ENCODE assay signal across 8 mouse cellular contexts in genomic region chr19:5139640-5140039, GRCm38 (mm10). TPM values are rescaled to one million over a fixed set of nuclear protein-coding genes. Genes with fewer than 3 reads are reported as not detected.
DNase-seq lines count a peak whose midpoint lies in the region; ATAC-seq and TF ChIP-seq lines count a peak whose summit lies in the region.

No protein-coding gene starts in this region.

- no peak overlapping the region for H3K4me2 ChIP-seq in forebrain, embryonic 13.5 days
- H3K4me2 ChIP-seq in kidney, embryonic 16.5 days (replicated peaks; ENCODE audit: low read depth, low read length), result no peak overlapping the region
- H3K4me2 ChIP-seq in liver, embryonic 14.5 days (ENCODE audit: low read depth), result no peak overlapping the region

- WGBS in forebrain, embryonic 13.5 days, result 0% methylated on average over 2 of the region's 2 CpGs
- WGBS in kidney, embryonic 16.5 days, result 2% methylated on average over 2 of the region's 2 CpGs
- WGBS in liver, embryonic 14.5 days (ENCODE audit: insufficient replicate concordance), result 7% methylated on average over 2 of the region's 2 CpGs
- 6% methylated on average over 2 of the region's 2 CpGs for WGBS in olfactory bulb, adult 2 months

- TF ChIP-seq CTCF in brain, embryonic 14.5 days (IDR thresholded peaks at IDR 0.05; ENCODE audit: borderline replicate concordance, extremely low read depth, insufficient read depth, insufficient read length), result peak; percentile 63; the same call in 1 of the 2 replicates
- peak; percentile 62 for TF ChIP-seq CTCF in liver, embryonic 14.5 days (IDR thresholded peaks at IDR 0.05; ENCODE audit: low read depth)
- 0 out of 2 replicates have a peak, but pooled peaks have one; percentile 33 for TF ChIP-seq CTCF in olfactory bulb, adult 2 months (IDR thresholded peaks at IDR 0.05; ENCODE audit: insufficient read depth, low read depth, low read length)

- H3K4me1 ChIP-seq in forebrain, embryonic 13.5 days, result no peaks in the 10 kb centered on the region
- no peaks in the 10 kb centered on the region for H3K4me1 ChIP-seq in kidney, embryonic 16.5 days (ENCODE audit: insufficient read depth, low read length)
- H3K4me1 ChIP-seq in liver, embryonic 14.5 days (replicated peaks; ENCODE audit: control insufficient read depth in 2 of 2, insufficient read depth in 2 of 2, low read length in 1 of 2), result no peaks in the 10 kb centered on the region
- H3K4me1 ChIP-seq in olfactory bulb, adult 2 months (ENCODE audit: control insufficient read depth, insufficient read depth, low read length), result no peaks in the 10 kb centered on the region

- no peak for TF ChIP-seq POLR2A in brain, embryonic 14.5 days (IDR thresholded peaks at IDR 0.05; ENCODE audit: borderline replicate concordance, extremely low read depth, insufficient read depth, insufficient read length, poor library complexity, severe bottlenecking)
- TF ChIP-seq POLR2A in olfactory bulb, adult 2 months (IDR thresholded peaks at IDR 0.05; ENCODE audit: insufficient read depth, low read depth, low read length), result no peak

- H3K27ac ChIP-seq in forebrain, embryonic 13.5 days, result no peak overlapping the region
- no peak overlapping the region for H3K27ac ChIP-seq in kidney, embryonic 16.5 days (ENCODE audit: low read length)
- H3K27ac ChIP-seq in liver, embryonic 14.5 days, result no peak overlapping the region
- no peak overlapping the region for H3K27ac ChIP-seq in olfactory bulb, adult 2 months (ENCODE audit: insufficient read depth, low read depth, low read length)

- peak; percentile 10; the same call in 1 of the 2 replicates for ATAC-seq in forebrain, embryonic 13.5 days
- 0 out of 2 replicates have a peak, but pooled peaks have one; percentile 35 for ATAC-seq in kidney, embryonic 16.5 days (ENCODE audit: low FRiP score, low TSS enrichment)
- ATAC-seq in liver, embryonic 14.5 days (ENCODE audit: insufficient read depth), result no peak

- no peak overlapping the region for H3K9ac ChIP-seq in forebrain, embryonic 13.5 days
- no peak overlapping the region for H3K9ac ChIP-seq in kidney, embryonic 16.5 days (replicated peaks; ENCODE audit: low read length)
- H3K9ac ChIP-seq in liver, embryonic 14.5 days (replicated peaks), result no peak overlapping the region

- TF ChIP-seq EP300 in liver, embryonic 14.5 days (IDR thresholded peaks at IDR 0.05; ENCODE audit: low read depth), result no peak

- H3K27me3 ChIP-seq in forebrain, embryonic 13.5 days, result no peaks in the 10 kb centered on the region
- no peaks in the 10 kb centered on the region for H3K27me3 ChIP-seq in kidney, embryonic 16.5 days (ENCODE audit: insufficient read depth, low read length)
- H3K27me3 ChIP-seq in liver, embryonic 14.5 days (ENCODE audit: control insufficient read depth, insufficient read depth, low read length), result no peaks in the 10 kb centered on the region

- peaks cover 53% of the 10 kb centered on the region for H3K36me3 ChIP-seq in forebrain, embryonic 13.5 days (ENCODE audit: poor library complexity, severe bottlenecking)
- H3K36me3 ChIP-seq in kidney, embryonic 16.5 days (ENCODE audit: insufficient read depth, low read length), result peaks cover 21% of the 10 kb centered on the region; the same call in 1 of the 2 replicates
- H3K36me3 ChIP-seq in liver, embryonic 14.5 days (replicated peaks; ENCODE audit: control insufficient read depth, insufficient read depth, low read depth), result no peaks in the 10 kb centered on the region

- no peaks in the 10 kb centered on the region for H3K9me3 ChIP-seq in forebrain, embryonic 13.5 days (replicated peaks)
- H3K9me3 ChIP-seq in kidney, embryonic 16.5 days (ENCODE audit: low read length), result no peaks in the 10 kb centered on the region
- no peaks in the 10 kb centered on the region for H3K9me3 ChIP-seq in liver, embryonic 14.5 days (ENCODE audit: control insufficient read depth, low read length)

- no peak overlapping the region for H3K4me3 ChIP-seq in forebrain, embryonic 13.5 days
- no peak overlapping the region for H3K4me3 ChIP-seq in kidney, embryonic 16.5 days (ENCODE audit: low read length)
- H3K4me3 ChIP-seq in liver, embryonic 14.5 days (ENCODE audit: insufficient read depth in 1 of 2, low read depth in 2 of 2, low read length in 2 of 2), result no peak overlapping the region
- H3K4me3 ChIP-seq in olfactory bulb, adult 2 months (ENCODE audit: insufficient read depth, low read depth, low read length), result no peak overlapping the region

- peak; percentile 14 to 53 for DNase-seq in urinary bladder, adult 18-20 months (ENCODE audit: low spot score in 2 of 2)
- no peak for DNase-seq in urinary bladder, postnatal 4 days (ENCODE audit: low spot score in 2 of 2)
- DNase-seq in brain, embryonic 14.5 days (ENCODE audit: low read depth), result peak; percentile 78
- DNase-seq in liver, embryonic 14.5 days (ENCODE audit: low read depth in 3 of 3, low spot score in 3 of 3), result peak in 1 of 3 experiments; percentile 32
- DNase-seq in yolk sac, embryonic 10.5 days (ENCODE audit: low spot score), result peak; percentile 23

RNA-seq across cellular contexts. Expression of gene Klc2, which starts 21.3 kb away (rescaled TPM):
- polyA plus RNA-seq in brain, embryonic 14.5 days (2012; rRNA removed), result 117 and 134 TPM in 2 replicates
- polyA plus RNA-seq in forebrain, embryonic 13.5 days (2015; fragmentation: Nextera tagmentation; extraction: Ambion mirVana), result 41.1 and 43.6 TPM in 2 replicates
- polyA plus RNA-seq in kidney, embryonic 16.5 days (2015; fragmentation: Nextera tagmentation; extraction: Ambion mirVana), result 25.1 and 27.4 TPM in 2 replicates
- 2.3 and 3.5 TPM in 2 replicates for polyA plus RNA-seq in liver, embryonic 14.5 days (2012; rRNA removed)
- polyA plus RNA-seq in liver, embryonic 14.5 days (2014; fragmentation: Nextera tagmentation; extraction: Ambion mirVana), result 1.3 and 1.6 TPM in 2 replicates
- not detected in 2 replicates for polyA plus RNA-seq in olfactory bulb, adult 2 months (2012; ENCODE audit: insufficient read depth, insufficient read length, low replicate concordance, missing spikeins)

RNA-seq across cellular contexts. Expression of gene Rab1b, which starts 32.8 kb away (rescaled TPM):
- polyA plus RNA-seq in brain, embryonic 14.5 days (2012; rRNA removed), result 195 and 205 TPM in 2 replicates
- polyA plus RNA-seq in forebrain, embryonic 13.5 days (2015; fragmentation: Nextera tagmentation; extraction: Ambion mirVana), result 235 and 252 TPM in 2 replicates
- 306 and 315 TPM in 2 replicates for polyA plus RNA-seq in kidney, embryonic 16.5 days (2015; fragmentation: Nextera tagmentation; extraction: Ambion mirVana)
- polyA plus RNA-seq in liver, embryonic 14.5 days (2012; rRNA removed), result 50.6 and 58.8 TPM in 2 replicates
- polyA plus RNA-seq in liver, embryonic 14.5 days (2014; fragmentation: Nextera tagmentation; extraction: Ambion mirVana), result 76.2 and 84.8 TPM in 2 replicates
- polyA plus RNA-seq in olfactory bulb, adult 2 months (2012; ENCODE audit: insufficient read depth, insufficient read length, low replicate concordance, missing spikeins), result not detected in 2 replicates

RNA-seq across cellular contexts. Expression of gene Cnih2, which starts 41.3 kb away (rescaled TPM):
- polyA plus RNA-seq in brain, embryonic 14.5 days (2012; rRNA removed), result 467 and 494 TPM in 2 replicates
- polyA plus RNA-seq in forebrain, embryonic 13.5 days (2015; fragmentation: Nextera tagmentation; extraction: Ambion mirVana), result 208 and 212 TPM in 2 replicates
- polyA plus RNA-seq in kidney, embryonic 16.5 days (2015; fragmentation: Nextera tagmentation; extraction: Ambion mirVana), result 10.8 and 14.0 TPM in 2 replicates
- 0.63 and 1.0 TPM in 2 replicates for polyA plus RNA-seq in liver, embryonic 14.5 days (2012; rRNA removed)
- 0.50 and 0.73 TPM in 2 replicates for polyA plus RNA-seq in liver, embryonic 14.5 days (2014; fragmentation: Nextera tagmentation; extraction: Ambion mirVana)
- polyA plus RNA-seq in olfactory bulb, adult 2 months (2012; ENCODE audit: insufficient read depth, insufficient read length, low replicate concordance, missing spikeins), result not detected in 2 replicates

RNA-seq across cellular contexts. Expression of gene Yif1a, which starts 51.3 kb away (rescaled TPM):
- polyA plus RNA-seq in brain, embryonic 14.5 days (2012; rRNA removed), result 62.8 and 63.2 TPM in 2 replicates
- polyA plus RNA-seq in forebrain, embryonic 13.5 days (2015; fragmentation: Nextera tagmentation; extraction: Ambion mirVana), result 62.4 and 71.4 TPM in 2 replicates
- polyA plus RNA-seq in kidney, embryonic 16.5 days (2015; fragmentation: Nextera tagmentation; extraction: Ambion mirVana), result 122 and 127 TPM in 2 replicates
- 34.7 and 37.0 TPM in 2 replicates for polyA plus RNA-seq in liver, embryonic 14.5 days (2012; rRNA removed)
- 58.6 and 60.0 TPM in 2 replicates for polyA plus RNA-seq in liver, embryonic 14.5 days (2014; fragmentation: Nextera tagmentation; extraction: Ambion mirVana)
- polyA plus RNA-seq in olfactory bulb, adult 2 months (2012; ENCODE audit: insufficient read depth, insufficient read length, low replicate concordance, missing spikeins), result not detected in 2 replicates

RNA-seq across cellular contexts. Expression of gene Tmem151a, which starts 54.3 kb away (rescaled TPM):
- 6.8 and 10.7 TPM in 2 replicates for polyA plus RNA-seq in brain, embryonic 14.5 days (2012; rRNA removed)
- 2.3 and 2.8 TPM in 2 replicates for polyA plus RNA-seq in forebrain, embryonic 13.5 days (2015; fragmentation: Nextera tagmentation; extraction: Ambion mirVana)
- 1.6 and 1.8 TPM in 2 replicates for polyA plus RNA-seq in kidney, embryonic 16.5 days (2015; fragmentation: Nextera tagmentation; extraction: Ambion mirVana)
- polyA plus RNA-seq in liver, embryonic 14.5 days (2012; rRNA removed), result 0.18 and 0.21 TPM in 2 replicates
- polyA plus RNA-seq in liver, embryonic 14.5 days (2014; fragmentation: Nextera tagmentation; extraction: Ambion mirVana), result 0.25 and 0.28 TPM in 2 replicates
- not detected in 2 replicates for polyA plus RNA-seq in olfactory bulb, adult 2 months (2012; ENCODE audit: insufficient read depth, insufficient read length, low replicate concordance, missing spikeins)

Comparison
In these comparisons a context has a peak if more than half of its experiments do, and no peak if none do; other contexts are left out.
1. DNase-seq: peak in urinary bladder, adult 18-20 months (2 of 2), brain, embryonic 14.5 days (single experiment) and yolk sac, embryonic 10.5 days (single experiment); none in urinary bladder, postnatal 4 days (0 of 2).
2. RNA of gene Rab1b, which starts 32.8 kb away (polyA plus RNA-seq): 306 to 315 TPM in kidney, embryonic 16.5 days, 235 to 252 TPM in forebrain, embryonic 13.5 days, 195 to 205 TPM in brain, embryonic 14.5 days and 50.6 to 84.8 TPM in liver, embryonic 14.5 days; not detected in olfactory bulb, adult 2 months; every median in the first group is over 10 times any median in the second.
3. Peak in every context shown above with its lines, with median percentiles within 50 percentile points of each other: CTCF ChIP-seq.